Mouse (Mus musculus): ENCODE measurements at regions not wholly inside any gene's neighbourhood (a gene's known extent, or its start where the extent isn't known, plus 50 kb on each side); places are given as distances from the start of the nearest gene placed in this dataset.

DNA sequence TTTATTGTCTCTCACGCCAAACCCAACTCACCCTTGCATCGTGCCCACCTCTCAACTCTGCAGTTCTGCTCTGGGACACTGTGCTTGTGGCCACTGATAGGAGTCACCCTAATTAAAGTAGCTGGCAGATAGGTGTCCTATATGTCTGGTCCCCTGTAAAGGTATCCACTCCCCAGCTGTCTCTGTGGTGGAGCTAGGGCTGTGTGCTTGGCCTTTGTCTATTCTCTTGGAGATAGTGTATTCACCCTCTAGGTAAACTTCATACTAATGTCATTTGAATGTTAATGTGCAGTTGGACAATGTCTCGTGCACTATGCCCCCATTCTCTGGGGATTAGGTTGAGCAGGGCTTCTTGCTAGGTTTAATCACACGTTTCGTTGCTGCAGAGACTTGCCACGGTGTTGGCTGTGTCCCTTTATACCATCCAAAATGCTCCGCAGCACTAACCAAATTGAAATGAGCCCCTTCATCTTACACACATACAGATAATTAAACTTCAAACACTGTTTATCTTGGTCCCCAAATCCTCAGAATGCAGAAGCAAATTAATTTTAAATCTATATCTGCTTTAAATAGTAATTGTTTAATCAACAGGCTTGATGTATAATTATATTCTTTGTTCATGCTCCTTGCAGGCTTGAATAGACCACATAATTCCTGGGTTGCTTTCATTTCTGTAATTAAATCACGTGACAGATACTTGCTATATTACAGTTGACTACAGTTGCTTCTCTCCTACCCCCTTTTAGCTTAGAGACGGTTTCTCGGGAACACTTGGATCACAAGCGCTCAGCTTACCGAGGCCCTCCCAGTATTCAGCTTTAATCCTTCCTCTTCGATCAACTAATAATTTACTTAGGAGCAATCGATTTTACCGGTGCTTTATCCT lies 453.0 kb upstream of the Slc30a5 start:
- Histone ChIP-seq H3K27ac (ENCODE audit: low read length) (no peak overlapping the region), H3K9me3 (ENCODE audit: low read length) (no peaks in the 10 kb centered on the region), H3K27me3 (replicated peaks; ENCODE audit: insufficient read depth, low read length) (no peaks in the 10 kb centered on the region), H3K9ac (replicated peaks; ENCODE audit: low read depth) (no peak overlapping the region), H3K4me3 (ENCODE audit: low read depth, low read length) (no peak overlapping the region), H3K4me1 (ENCODE audit: insufficient read depth, low read depth, low read length) (no peaks in the 10 kb centered on the region), H3K36me3 (ENCODE audit: insufficient read depth, low read length) (no peaks in the 10 kb centered on the region), H3K4me2 (replicated peaks; ENCODE audit: low read depth, low read length) (no peak overlapping the region)
- DNase-seq (ENCODE audit: low spot score), result no peak
- 72% methylated on average over 15 of the region's 15 CpGs for WGBS
- no peak for TF ChIP-seq EP300 (IDR thresholded peaks at IDR 0.05)
- no peak for TF ChIP-seq CTCF (IDR thresholded peaks at IDR 0.05)
- ATAC-seq, result no peak

DNA sequence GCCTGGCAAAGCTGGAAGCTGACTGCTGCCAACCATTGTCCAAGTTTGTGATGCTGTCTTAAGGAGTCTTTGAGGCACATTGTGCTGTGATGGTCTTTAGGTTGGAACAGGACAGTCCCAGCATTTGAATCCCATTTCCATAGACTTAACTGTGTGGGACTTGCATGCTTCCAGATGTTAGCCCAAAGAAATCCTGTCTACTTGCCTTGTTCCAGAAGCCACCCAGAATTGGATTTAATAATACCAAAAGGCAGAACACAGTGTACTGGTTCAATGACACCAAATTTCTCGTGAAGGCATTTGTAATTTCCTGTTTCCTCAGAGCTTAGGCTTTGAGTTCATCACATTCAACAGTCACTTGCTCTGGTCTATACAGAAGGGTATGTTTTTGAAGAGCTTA lies 444.9 kb upstream of the Slc30a5 start:
- H3K27me3 ChIP-seq (replicated peaks; ENCODE audit: insufficient read depth, low read length), result no peaks in the 10 kb centered on the region
- H3K4me3 ChIP-seq (ENCODE audit: low read depth, low read length), result no peak overlapping the region
- no peak overlapping the region for H3K9ac ChIP-seq (replicated peaks; ENCODE audit: low read depth)
- H3K9me3 ChIP-seq (ENCODE audit: low read length), result 0 out of 2 replicates have a peak, but pooled peaks cover 4% of the 10 kb centered on the region
- H3K4me1 ChIP-seq (ENCODE audit: insufficient read depth, low read depth, low read length), result no peaks in the 10 kb centered on the region
- ATAC-seq (no peak), DNase-seq (ENCODE audit: low spot score) (no peak)
- no peak overlapping the region for H3K4me2 ChIP-seq (replicated peaks; ENCODE audit: low read depth, low read length)
- WGBS, result 56% methylated on average over 1 of the region's 1 CpGs
- TF ChIP-seq EP300 (IDR thresholded peaks at IDR 0.05), result no peak
- no peak for TF ChIP-seq CTCF (IDR thresholded peaks at IDR 0.05)
- no peak overlapping the region for H3K27ac ChIP-seq (ENCODE audit: low read length)
- no peaks in the 10 kb centered on the region for H3K36me3 ChIP-seq (ENCODE audit: insufficient read depth, low read length)

DNA sequence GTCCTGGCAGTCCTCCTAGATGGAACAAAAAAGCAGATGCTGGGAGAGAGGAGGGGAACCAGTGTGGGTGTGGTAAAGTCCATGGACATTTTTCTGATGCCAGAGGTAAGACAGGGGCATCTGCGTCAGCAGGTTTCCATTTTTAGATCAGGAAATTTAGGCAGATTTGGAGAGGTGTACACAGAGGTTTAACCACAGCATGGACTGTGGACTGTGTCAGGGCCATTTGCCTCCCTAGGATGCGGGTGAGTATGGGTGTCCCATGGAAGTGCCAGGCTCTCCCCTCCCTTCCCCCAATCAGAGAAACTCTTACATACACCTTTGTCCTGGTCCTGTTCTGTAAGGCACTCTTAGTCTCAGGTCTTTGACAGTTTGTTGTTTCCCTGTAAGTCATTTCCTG lies 443.5 kb upstream of the Slc30a5 start:
- TF ChIP-seq CTCF (IDR thresholded peaks at IDR 0.05), result no peak
- TF ChIP-seq EP300 (IDR thresholded peaks at IDR 0.05), result no peak
- no peaks in the 10 kb centered on the region for H3K27me3 ChIP-seq (replicated peaks; ENCODE audit: insufficient read depth, low read length)

DNA sequence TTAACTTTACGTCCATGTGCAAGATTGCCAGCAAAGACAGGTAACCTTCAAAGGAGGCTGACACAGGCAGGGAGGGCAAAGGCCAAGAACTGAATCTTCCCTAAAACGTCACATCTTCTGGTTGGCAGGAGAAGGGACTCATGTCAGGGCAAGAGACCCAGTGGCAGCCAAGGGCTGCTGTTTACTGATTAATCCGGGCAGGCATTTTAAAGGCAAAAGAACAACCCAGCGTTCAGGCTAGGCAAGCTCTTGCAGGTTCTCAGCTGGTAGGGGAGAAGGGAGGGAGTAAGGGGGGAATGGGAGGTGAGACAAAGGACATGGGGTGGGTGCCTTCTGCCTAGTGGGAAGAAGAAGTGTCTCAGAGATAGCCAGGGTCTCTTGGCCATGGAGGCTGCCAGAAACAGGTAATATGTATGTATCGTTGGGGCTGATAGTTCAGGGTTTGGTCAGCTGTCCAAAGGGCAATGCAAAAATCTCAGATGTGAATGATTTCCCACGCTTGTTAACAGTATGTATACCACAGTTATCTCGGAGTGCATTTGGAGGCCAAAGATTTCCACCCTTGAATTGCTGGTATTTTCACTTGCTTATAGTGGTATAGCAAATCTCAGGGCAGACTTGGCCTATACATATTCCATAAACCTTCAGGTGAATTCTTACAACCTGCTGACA lies 441.4 kb upstream of the Slc30a5 start:
- DNase-seq (ENCODE audit: low spot score), result no peak
- WGBS, result 51% methylated on average over 7 of the region's 7 CpGs

More for the DNA sequence above, 443.5 kb upstream of the Slc30a5 start:
- no peaks in the 10 kb centered on the region for H3K4me1 ChIP-seq (ENCODE audit: insufficient read depth, low read depth, low read length)
- no peak overlapping the region for H3K27ac ChIP-seq (ENCODE audit: low read length)
- no peak overlapping the region for H3K4me3 ChIP-seq (ENCODE audit: low read depth, low read length)
- H3K4me2 ChIP-seq (replicated peaks; ENCODE audit: low read depth, low read length), result no peak overlapping the region
- 90% methylated on average over 2 of the region's 2 CpGs for WGBS
- DNase-seq (ENCODE audit: low spot score), result no peak
- H3K36me3 ChIP-seq (ENCODE audit: insufficient read depth, low read length), result no peaks in the 10 kb centered on the region
- 0 out of 2 replicates have a peak, but pooled peaks cover 4% of the 10 kb centered on the region for H3K9me3 ChIP-seq (ENCODE audit: low read length)
- ATAC-seq, result no peak
- no peak overlapping the region for H3K9ac ChIP-seq (replicated peaks; ENCODE audit: low read depth)

DNA sequence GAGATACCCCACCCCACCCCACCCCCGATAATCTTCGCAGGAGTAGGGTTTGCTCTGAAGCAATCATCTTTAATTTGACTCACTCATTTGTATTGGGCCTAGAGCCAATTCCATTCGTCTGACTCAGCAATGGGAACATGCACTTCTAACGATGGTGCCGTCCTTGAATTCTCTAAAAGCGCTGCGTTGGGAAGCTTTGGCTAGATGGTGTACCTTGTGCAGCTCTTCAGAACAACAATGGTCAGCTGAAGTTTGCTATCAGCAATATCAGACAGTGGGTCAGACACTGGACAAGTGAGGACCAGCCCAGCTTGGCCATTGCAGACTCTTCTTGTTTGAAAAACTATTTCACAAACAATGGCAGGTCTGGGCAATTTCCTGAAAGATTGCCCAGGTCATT lies 440.1 kb upstream of the Slc30a5 start:
- Histone ChIP-seq H3K4me1 (ENCODE audit: insufficient read depth, low read depth, low read length) (no peaks in the 10 kb centered on the region), H3K36me3 (ENCODE audit: insufficient read depth, low read length) (no peaks in the 10 kb centered on the region), H3K9me3 (ENCODE audit: low read length) (no peaks in the 10 kb centered on the region), H3K27me3 (replicated peaks; ENCODE audit: insufficient read depth, low read length) (no peaks in the 10 kb centered on the region), H3K27ac (ENCODE audit: low read length) (no peak overlapping the region), H3K4me2 (replicated peaks; ENCODE audit: low read depth, low read length) (no peak overlapping the region), H3K4me3 (ENCODE audit: low read depth, low read length) (no peak overlapping the region), H3K9ac (replicated peaks; ENCODE audit: low read depth) (no peak overlapping the region)
- DNase-seq (ENCODE audit: low spot score) (no peak), ATAC-seq (no peak)
- WGBS, result 72% methylated on average over 7 of the region's 7 CpGs
- TF ChIP-seq CTCF (IDR thresholded peaks at IDR 0.05) (no peak), EP300 (IDR thresholded peaks at IDR 0.05) (no peak)

More for the DNA sequence above, 441.4 kb upstream of the Slc30a5 start:
- 0 out of 2 replicates have a peak, but pooled peaks cover 4% of the 10 kb centered on the region for H3K9me3 ChIP-seq (ENCODE audit: low read length)
- H3K4me3 ChIP-seq (ENCODE audit: low read depth, low read length), result no peak overlapping the region
- H3K36me3 ChIP-seq (ENCODE audit: insufficient read depth, low read length), result no peaks in the 10 kb centered on the region
- H3K4me2 ChIP-seq (replicated peaks; ENCODE audit: low read depth, low read length), result no peak overlapping the region
- no peaks in the 10 kb centered on the region for H3K27me3 ChIP-seq (replicated peaks; ENCODE audit: insufficient read depth, low read length)
- H3K27ac ChIP-seq (ENCODE audit: low read length), result no peak overlapping the region
- H3K4me1 ChIP-seq (ENCODE audit: insufficient read depth, low read depth, low read length), result no peaks in the 10 kb centered on the region
- no peak for ATAC-seq
- no peak for TF ChIP-seq CTCF (IDR thresholded peaks at IDR 0.05)
- TF ChIP-seq EP300 (IDR thresholded peaks at IDR 0.05), result no peak
- no peak overlapping the region for H3K9ac ChIP-seq (replicated peaks; ENCODE audit: low read depth)

DNA sequence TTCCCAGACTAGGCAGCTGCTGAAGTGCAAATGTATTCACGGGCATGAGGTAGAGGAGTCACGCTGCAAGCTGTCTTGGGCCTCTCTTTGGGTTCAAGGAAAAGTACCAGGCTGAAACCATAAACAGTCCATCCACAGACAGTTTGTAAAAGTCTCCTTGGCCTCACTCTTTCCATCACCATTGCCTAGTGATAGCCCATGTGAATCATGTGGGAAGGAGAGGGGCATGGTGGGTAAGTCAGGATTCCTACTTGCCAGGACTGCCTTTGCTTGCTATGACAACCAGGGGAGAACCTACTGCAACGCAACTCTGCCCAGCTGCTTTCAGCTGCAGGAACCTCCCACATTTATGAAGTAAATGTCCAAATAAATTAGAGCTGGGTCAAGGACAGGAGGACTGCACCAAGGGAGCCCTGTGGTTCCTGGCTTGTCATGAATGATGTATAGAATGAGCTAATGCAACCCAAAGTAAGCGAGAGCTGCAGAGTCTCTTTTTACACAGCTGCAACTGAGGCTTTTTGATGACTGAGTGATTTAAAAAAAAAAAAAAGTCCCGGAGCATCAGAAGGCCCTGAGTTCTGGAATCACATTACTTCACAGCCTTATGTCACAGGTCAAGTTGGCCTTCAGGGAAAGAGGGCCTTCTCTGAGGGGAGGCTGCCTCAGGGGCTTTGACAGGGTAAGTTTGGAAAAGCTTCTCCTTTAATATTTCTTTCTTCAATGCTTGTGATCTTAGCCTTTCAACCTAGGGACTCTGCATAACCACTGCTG lies 420.7 kb upstream of the Slc30a5 start:
- no peak for ATAC-seq
- no peak overlapping the region for H3K4me3 ChIP-seq (ENCODE audit: low read depth, low read length)
- no peak overlapping the region for H3K27ac ChIP-seq (ENCODE audit: low read length)
- no peak overlapping the region for H3K9ac ChIP-seq (replicated peaks; ENCODE audit: low read depth)
- H3K4me2 ChIP-seq (replicated peaks; ENCODE audit: low read depth, low read length), result no peak overlapping the region
- no peaks in the 10 kb centered on the region for H3K27me3 ChIP-seq (replicated peaks; ENCODE audit: insufficient read depth, low read length)
- no peaks in the 10 kb centered on the region for H3K4me1 ChIP-seq (ENCODE audit: insufficient read depth, low read depth, low read length)
- DNase-seq (ENCODE audit: low spot score), result no peak
- TF ChIP-seq EP300 (IDR thresholded peaks at IDR 0.05) (no peak), CTCF (IDR thresholded peaks at IDR 0.05) (no peak)
- WGBS, result 41% methylated on average over 5 of the region's 5 CpGs
- H3K36me3 ChIP-seq (ENCODE audit: insufficient read depth, low read length), result no peaks in the 10 kb centered on the region
- H3K9me3 ChIP-seq (ENCODE audit: low read length), result no peaks in the 10 kb centered on the region
